Mouse (Mus musculus) liver, embryonic 14.5 days (tissue): ENCODE results near the gene Edn3. TPM values are rescaled to one million over a fixed set of nuclear protein-coding genes. Genes with fewer than 3 reads are reported as not detected.

ENCODE experiments used
- ATAC-seq: fragments of 200-750 bp; cut with Nextera tagmentation; 2 replicates; pipeline ENCODE4 v1.8.0; 2017; ENCODE audit warnings: moderate number of reproducible peaks, mild to moderate bottlenecking, moderate library complexity; ENCODE audit not compliant: insufficient read depth
- DNase-seq, 3 experiments: peaks; one replicate each; pipeline ENCODE4 v3.0.0-alpha.2; 2012 to 2013; ENCODE audit warnings: low read depth in 3 of 3, low spot score in 3 of 3
- H3K27ac ChIP-seq: fragments of 300-500 bp; sonication (generic); 2 replicates; pipeline ENCODE4 v1.5.1; 2014; ENCODE audit warnings: moderate library complexity, mild to moderate bottlenecking, control low read depth, inconsistent platforms
- H3K27me3 ChIP-seq: fragments of 300-500 bp; sonication (generic); 2 replicates; pipeline ENCODE4 v1.6.1; 2014; ENCODE audit warnings: mild to moderate bottlenecking, low read length, moderate library complexity; ENCODE audit not compliant: control insufficient read depth, insufficient read depth
- H3K36me3 ChIP-seq: fragments of 300-500 bp; sonication (generic); replicated peaks from 2 replicates; pipeline ENCODE4 v1.6.1; 2014; ENCODE audit warnings: low read depth; ENCODE audit not compliant: control insufficient read depth, insufficient read depth
- H3K4me1 ChIP-seq, 2 experiments: fragments of 200-500 bp in 1 of 2; fragments of 300-500 bp in 1 of 2; sonication (generic) in 1 of 2; replicated peaks; 2 replicates each; pipeline ENCODE4 v1.6.1; 2012 to 2014; ENCODE audit warnings: antibody characterized with exemption in 1 of 2, inconsistent platforms in 1 of 2, low read length in 1 of 2; ENCODE audit not compliant: control insufficient read depth in 2 of 2, insufficient read depth in 2 of 2
- H3K4me2 ChIP-seq: fragments of 300-500 bp; sonication (generic); 2 replicates; pipeline ENCODE4 v1.6.1; 2014; ENCODE audit warnings: low read depth, mild to moderate bottlenecking, control low read depth, moderate library complexity
- H3K4me3 ChIP-seq, 2 experiments: fragments of 200-500 bp in 1 of 2; fragments of 300-500 bp in 1 of 2; sonication (generic) in 1 of 2; 2 replicates each; pipeline ENCODE4 v1.5.1; 2012 to 2014; ENCODE audit warnings: low read depth in 2 of 2, low read length in 2 of 2, mild to moderate bottlenecking in 2 of 2, control low read depth in 1 of 2, inconsistent platforms in 1 of 2, moderate library complexity in 1 of 2; ENCODE audit not compliant: insufficient read depth in 1 of 2
- H3K9ac ChIP-seq: fragments of 300-500 bp; sonication (generic); replicated peaks from 2 replicates; pipeline ENCODE4 v1.6.1; 2014; ENCODE audit warnings: mild to moderate bottlenecking, control low read depth, moderate library complexity
- H3K9me3 ChIP-seq: fragments of 300-500 bp; sonication (generic); 2 replicates; pipeline ENCODE4 v1.6.1; 2016; ENCODE audit warnings: low read length, mixed read lengths; ENCODE audit not compliant: control insufficient read depth
- CTCF ChIP-seq: IDR thresholded peaks from 2 replicates; pipeline ENCODE4 v1.5.1; 2016; ENCODE audit warnings: antibody characterized with exemption, low read depth, control low read depth
- EP300 ChIP-seq: IDR thresholded peaks from 2 replicates; pipeline ENCODE4 v1.6.1; 2016; ENCODE audit warnings: antibody characterized with exemption, low read depth
- WGBS: fragments of 180-500 bp; shearing (Covaris S2); extraction: QIAGEN DNeasy Blood & Tissue Kit; methylation state at CpG from one replicate; pipeline ENCODE4 v1.1.7; 2014; ENCODE audit not compliant: insufficient replicate concordance; 5-methylcytosine and 5-hydroxymethylcytosine counted together
- polyA plus RNA-seq, 2 experiments: library from polyadenylated mRNA; depleted of rRNA in 1 of 2; stranded (reverse) in 1 of 2; unstranded in 1 of 2; fragments of >200 nt; fragmentation: Nextera tagmentation in 1 of 2; extraction: Ambion mirVana in 1 of 2; gene quantifications; 2 replicates each; pipeline versions ENCODE4 v1.2.1 to v1.2.3; 2012 to 2014

The Edn3 gene
- polyA plus RNA-seq, 2 experiments = 0.11 to 0.18 TPM

DNA sequence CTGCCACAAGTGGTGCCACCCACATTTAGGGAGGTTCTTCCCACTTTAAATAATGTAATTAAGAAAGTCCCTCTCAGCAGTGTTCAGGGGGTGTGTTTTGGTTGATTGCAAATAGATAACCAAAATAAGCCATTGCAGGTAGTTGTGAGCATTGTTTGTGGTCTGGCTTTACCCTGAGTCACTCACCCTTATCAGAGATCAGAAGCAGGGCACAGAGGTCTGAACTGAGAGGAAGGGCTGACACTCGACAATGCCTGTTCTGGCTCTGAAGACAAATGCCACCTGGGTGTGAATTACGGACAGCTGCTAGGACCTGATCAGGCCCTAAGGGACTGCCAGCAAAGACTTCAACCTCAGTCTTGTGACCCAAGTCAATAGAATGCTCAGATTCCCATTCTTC is 47.5 kb downstream of the Edn3 start:
- Histone ChIP-seq H3K9ac (no peak overlapping the region), H3K27ac (no peak overlapping the region), H3K27me3 (no peaks in the 10 kb centered on the region), H3K36me3 (no peaks in the 10 kb centered on the region), H3K4me2 (no peak overlapping the region), H3K4me3 (no peak overlapping the region), H3K9me3 (no peaks in the 10 kb centered on the region), H3K4me1 (peaks cover 0 to 2% of the 10 kb centered on the region in 2 experiments; a peak in 1 of 4 replicates)
- no peak for TF ChIP-seq CTCF
- no peak for TF ChIP-seq EP300
- DNase-seq (no peak), ATAC-seq (no peak)
- 18% methylated on average over 2 of the region's 2 CpGs for WGBS

DNA sequence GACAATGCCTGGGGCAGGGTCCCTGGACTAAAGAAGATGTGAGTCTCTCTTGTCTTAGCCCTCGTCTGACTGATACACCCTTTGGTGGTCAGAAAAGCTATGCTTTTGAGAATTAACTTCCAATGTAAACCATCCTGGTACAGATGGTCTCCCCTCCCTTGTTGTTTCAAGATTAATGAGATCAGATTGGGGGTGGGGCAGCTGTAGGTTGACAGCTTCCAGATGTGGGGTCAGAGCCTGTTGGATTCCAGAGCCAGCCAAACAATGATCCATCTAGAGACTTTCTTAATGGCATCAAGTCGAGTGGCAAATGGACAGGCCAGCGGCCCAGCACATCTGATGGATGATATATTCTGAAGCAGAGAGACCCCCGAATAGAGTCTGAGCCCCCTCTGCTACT is 48.9 kb downstream of the Edn3 start:
- ATAC-seq = no peak

GRCm38 (mm10) chr2:174813306-174813705 is 52.9 kb downstream of the Edn3 start:
- TF ChIP-seq EP300 = no peak
- no peak for TF ChIP-seq CTCF
- no peak for DNase-seq
- H3K4me2 ChIP-seq = no peak overlapping the region
- H3K9me3 ChIP-seq = no peaks in the 10 kb centered on the region
- ATAC-seq = no peak
- H3K9ac ChIP-seq = no peak overlapping the region
- H3K4me1 ChIP-seq = no peaks in the 10 kb centered on the region
- H3K27me3 ChIP-seq = no peaks in the 10 kb centered on the region
- no peak overlapping the region for H3K27ac ChIP-seq
- 52% methylated on average over 11 of the region's 11 CpGs for WGBS
- no peaks in the 10 kb centered on the region for H3K36me3 ChIP-seq
- H3K4me3 ChIP-seq = no peak overlapping the region

More for the DNA sequence above, 48.9 kb downstream of the Edn3 start:
- DNase-seq = no peak
- no peaks in the 10 kb centered on the region for H3K9me3 ChIP-seq
- no peaks in the 10 kb centered on the region for H3K4me1 ChIP-seq
- no peak overlapping the region for H3K4me3 ChIP-seq
- no peak overlapping the region for H3K4me2 ChIP-seq
- TF ChIP-seq EP300 (no peak), CTCF (no peak)
- H3K9ac ChIP-seq = no peak overlapping the region
- H3K36me3 ChIP-seq = no peaks in the 10 kb centered on the region
- no peaks in the 10 kb centered on the region for H3K27me3 ChIP-seq
- H3K27ac ChIP-seq = no peak overlapping the region
- 42% methylated on average over 4 of the region's 4 CpGs for WGBS

DNA sequence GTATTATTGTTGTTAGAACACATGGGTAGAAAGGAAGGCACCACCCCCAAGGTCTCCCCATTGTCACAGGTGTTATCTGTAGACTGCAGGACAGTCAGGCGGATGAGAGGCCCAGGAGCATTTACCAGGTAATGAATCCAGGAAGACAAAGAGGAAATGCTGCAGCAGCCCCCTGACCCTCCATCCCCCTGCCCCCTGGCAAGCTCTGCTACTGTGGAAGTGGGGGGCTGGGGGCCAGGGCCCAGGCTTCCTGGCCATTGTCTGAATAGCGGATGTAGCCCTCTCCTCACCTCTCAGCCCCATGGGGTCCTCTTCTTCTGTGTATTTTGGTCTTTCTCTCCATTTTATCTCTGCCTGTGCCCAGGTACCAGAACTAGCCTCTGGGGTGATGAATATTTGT is 55.7 kb downstream of the Edn3 start:
- no peaks in the 10 kb centered on the region for H3K36me3 ChIP-seq
- WGBS = 59% methylated on average over 2 of the region's 2 CpGs

DNA sequence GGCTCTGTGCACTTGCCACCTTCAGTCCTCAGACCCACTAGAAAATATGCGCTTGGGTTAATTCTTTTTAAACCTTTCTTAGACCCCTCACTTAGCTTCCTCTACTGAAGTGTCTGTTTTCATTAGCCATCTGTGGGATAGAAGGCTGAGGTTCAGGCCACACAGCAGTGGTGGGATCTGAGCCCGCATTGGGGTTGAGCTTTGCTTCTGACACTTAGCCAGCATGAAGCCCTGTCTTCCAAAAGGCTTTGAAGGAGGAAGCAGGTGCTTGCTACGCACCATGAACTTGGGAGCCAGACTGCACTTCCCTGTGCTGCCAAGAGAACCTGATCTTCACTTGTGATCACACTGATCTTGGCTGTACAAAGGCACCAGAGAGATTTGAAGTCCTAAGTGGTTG is 59.9 kb downstream of the Edn3 start:
- no peak overlapping the region for H3K9ac ChIP-seq
- DNase-seq = no peak
- TF ChIP-seq CTCF = no peak
- no peak for TF ChIP-seq EP300

More for the DNA sequence above, 55.7 kb downstream of the Edn3 start:
- no peak overlapping the region for H3K4me2 ChIP-seq
- ATAC-seq (no peak), DNase-seq (no peak)
- no peak overlapping the region for H3K4me3 ChIP-seq
- no peak for TF ChIP-seq CTCF
- TF ChIP-seq EP300 = no peak
- no peaks in the 10 kb centered on the region for H3K9me3 ChIP-seq
- no peaks in the 10 kb centered on the region for H3K4me1 ChIP-seq
- no peak overlapping the region for H3K27ac ChIP-seq
- H3K27me3 ChIP-seq = no peaks in the 10 kb centered on the region
- H3K9ac ChIP-seq = no peak overlapping the region

GRCm38 (mm10) chr2:174827829-174828228 is 67.4 kb downstream of the Edn3 start:
- Histone ChIP-seq H3K27ac (no peak overlapping the region), H3K9me3 (no peaks in the 10 kb centered on the region), H3K27me3 (no peaks in the 10 kb centered on the region), H3K4me1 (no peaks in the 10 kb centered on the region), H3K4me2 (no peak overlapping the region), H3K4me3 (no peak overlapping the region), H3K9ac (no peak overlapping the region), H3K36me3 (no peaks in the 10 kb centered on the region)
- ATAC-seq (no peak), DNase-seq (no peak)
- TF ChIP-seq CTCF (no peak), EP300 (no peak)
- WGBS = 76% methylated on average over 4 of the region's 4 CpGs

More for the DNA sequence above, 59.9 kb downstream of the Edn3 start:
- no peaks in the 10 kb centered on the region for H3K36me3 ChIP-seq
- H3K27me3 ChIP-seq = no peaks in the 10 kb centered on the region
- WGBS = 62% methylated on average over 3 of the region's 3 CpGs
- no peaks in the 10 kb centered on the region for H3K4me1 ChIP-seq
- no peak overlapping the region for H3K4me3 ChIP-seq
- H3K4me2 ChIP-seq = no peak overlapping the region
- H3K9me3 ChIP-seq = no peaks in the 10 kb centered on the region
- ATAC-seq = no peak
- H3K27ac ChIP-seq = no peak overlapping the region
